Mouse (Mus musculus): ENCODE measurements around the gene Pds5a.

The Pds5a gene

GRCm38 (mm10) chr5:65557109-65557508, 141.0 kb downstream of the Pds5a start:
- DNase-seq: no peak
